Mouse (Mus musculus): ENCODE measurements around the gene Gm21972. TPM values are rescaled to one million over a fixed set of nuclear protein-coding genes. Genes with fewer than 3 reads are reported as not detected.
A peak's percentile ranks its signal among the peaks of the same experiment; 100 is the strongest.

Gm21972 gene
- polyA plus RNA-seq, 1 experiment = 2.3 TPM

DNA sequence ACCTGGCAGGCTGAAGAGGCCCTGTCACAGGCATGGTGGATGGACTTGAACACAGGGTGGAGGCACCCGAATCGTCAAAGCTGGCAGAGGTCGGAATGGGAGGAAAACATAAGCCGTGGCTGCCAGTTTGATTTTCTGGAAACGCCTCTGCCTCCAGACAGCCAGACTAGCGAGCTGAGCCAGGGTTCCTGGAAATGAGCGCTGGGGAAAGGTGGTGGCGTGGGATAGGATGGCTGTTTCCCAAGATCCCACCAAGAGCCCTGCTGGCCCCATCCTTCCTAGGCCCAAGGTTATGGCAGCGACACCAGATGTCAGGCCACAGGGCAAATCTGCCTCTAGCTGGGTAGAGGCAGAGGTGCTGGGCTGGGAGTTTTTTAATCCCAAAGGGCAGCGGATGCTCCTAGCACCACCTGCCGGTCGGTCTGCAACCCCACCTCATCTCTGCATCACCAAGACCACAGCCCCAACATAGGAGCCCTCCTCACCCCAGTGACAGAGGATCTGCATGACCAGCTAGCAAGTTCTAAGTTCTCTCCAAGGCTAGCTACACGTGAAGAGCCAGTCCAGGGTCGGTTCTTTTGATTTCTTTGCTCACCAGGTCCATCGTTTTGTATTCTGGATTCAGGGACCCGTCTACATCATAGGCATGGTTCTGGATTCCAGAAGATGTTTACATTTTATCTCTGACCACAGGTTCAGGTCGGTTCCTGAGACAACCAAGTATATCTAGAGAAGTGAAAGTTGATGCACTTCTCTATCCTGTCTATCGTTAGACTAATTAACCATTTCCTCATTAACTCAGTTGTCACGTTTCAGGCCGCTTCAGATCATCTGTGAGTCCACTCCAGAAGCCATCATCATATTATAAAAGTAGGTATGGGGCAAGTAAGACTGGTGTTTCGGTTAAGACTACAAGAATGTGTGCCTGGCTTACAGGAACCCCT lies 10.8 kb downstream of the Gm21972 start:
- peaks cover 28% of the 10 kb centered on the region for H3K36me3 ChIP-seq (ENCODE audit: control insufficient read depth)
- H3K27me3 ChIP-seq (ENCODE audit: control insufficient read depth) = no peaks in the 10 kb centered on the region
- H3K4me1 ChIP-seq (ENCODE audit: control insufficient read depth) = peaks cover 6% of the 10 kb centered on the region
- H3K9me3 ChIP-seq (ENCODE audit: control insufficient read depth, low read length) = no peaks in the 10 kb centered on the region
- H3K4me3 ChIP-seq (replicated peaks) = no peak overlapping the region
- TF ChIP-seq GATA1 (IDR thresholded peaks at IDR 0.05; ENCODE audit: low read length) (no peak), TAL1 (IDR thresholded peaks at IDR 0.05; ENCODE audit: low read length) (no peak)

- no peak for TF ChIP-seq GATA1 (IDR thresholded peaks at IDR 0.05; ENCODE audit: low read length)
- no peak for TF ChIP-seq TAL1 (IDR thresholded peaks at IDR 0.05; ENCODE audit: low read length)
- Histone ChIP-seq H3K9me3 (ENCODE audit: control insufficient read depth, low read length) (no peaks in the 10 kb centered on the region), H3K4me1 (ENCODE audit: control insufficient read depth) (peaks cover 15% of the 10 kb centered on the region), H3K36me3 (ENCODE audit: control insufficient read depth) (peaks cover 9% of the 10 kb centered on the region), H3K27me3 (ENCODE audit: control insufficient read depth) (no peaks in the 10 kb centered on the region), H3K4me3 (replicated peaks) (no peak overlapping the region)
Observed at GRCm38 (mm10) chr1:86146293-86146692, 12.9 kb downstream of the Gm21972 start.

DNA sequence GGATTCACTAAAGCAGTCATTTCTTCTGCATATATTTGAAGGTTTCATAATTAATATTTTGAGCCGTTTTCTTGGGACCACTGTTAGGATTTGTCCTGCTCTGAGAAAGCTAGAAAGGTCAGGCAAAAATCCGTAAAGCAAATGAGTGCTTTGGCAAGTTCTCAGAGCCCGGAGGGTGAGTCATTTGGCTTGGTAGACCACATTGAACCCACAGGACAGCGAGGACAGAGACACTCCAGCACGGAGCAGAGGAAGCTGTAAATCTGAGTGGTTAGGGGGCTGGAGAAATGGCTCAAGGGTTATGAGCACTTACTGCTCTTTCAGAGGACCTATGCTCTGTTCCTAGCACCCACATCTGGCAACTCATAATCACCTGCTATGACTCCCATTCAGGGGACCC lies 14.1 kb downstream of the Gm21972 start:
- no peak overlapping the region for H3K4me3 ChIP-seq (replicated peaks)
- TF ChIP-seq GATA1 (IDR thresholded peaks at IDR 0.05; ENCODE audit: low read length) (no peak), TAL1 (IDR thresholded peaks at IDR 0.05; ENCODE audit: low read length) (no peak)
- no peaks in the 10 kb centered on the region for H3K27me3 ChIP-seq (ENCODE audit: control insufficient read depth)
- H3K4me1 ChIP-seq (ENCODE audit: control insufficient read depth) = peaks cover 12% of the 10 kb centered on the region
- peaks cover 3% of the 10 kb centered on the region for H3K36me3 ChIP-seq (ENCODE audit: control insufficient read depth)
- H3K9me3 ChIP-seq (ENCODE audit: control insufficient read depth, low read length) = no peaks in the 10 kb centered on the region

DNA sequence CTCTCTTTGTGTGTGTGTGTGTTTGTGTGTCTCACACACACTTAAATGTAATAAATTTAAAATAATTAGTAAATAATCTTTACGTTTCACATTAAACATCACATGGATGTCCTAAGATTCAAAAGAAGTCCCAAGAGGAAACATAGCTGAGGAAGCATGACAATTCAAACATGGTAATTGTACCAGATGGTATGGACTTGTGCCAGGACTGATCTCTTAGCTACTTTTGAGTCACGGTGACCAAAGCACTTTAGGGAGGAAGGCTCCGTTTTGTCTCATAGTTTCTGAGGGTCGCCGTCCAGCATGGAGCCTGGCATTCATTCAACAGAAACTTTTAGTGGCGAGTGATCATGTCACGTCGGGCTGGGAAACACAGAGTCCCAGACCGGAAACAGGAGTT lies 14.7 kb downstream of the Gm21972 start:
- Histone ChIP-seq H3K9me3 (ENCODE audit: control insufficient read depth, low read length) (no peaks in the 10 kb centered on the region), H3K4me3 (replicated peaks) (no peak overlapping the region), H3K36me3 (ENCODE audit: control insufficient read depth) (no peaks in the 10 kb centered on the region; the same call in 1 of the 2 replicates), H3K4me1 (ENCODE audit: control insufficient read depth) (peaks cover 15% of the 10 kb centered on the region), H3K27me3 (ENCODE audit: control insufficient read depth) (no peaks in the 10 kb centered on the region)
- TF ChIP-seq GATA1 (IDR thresholded peaks at IDR 0.05; ENCODE audit: low read length) (no peak), TAL1 (IDR thresholded peaks at IDR 0.05; ENCODE audit: low read length) (no peak)

DNA sequence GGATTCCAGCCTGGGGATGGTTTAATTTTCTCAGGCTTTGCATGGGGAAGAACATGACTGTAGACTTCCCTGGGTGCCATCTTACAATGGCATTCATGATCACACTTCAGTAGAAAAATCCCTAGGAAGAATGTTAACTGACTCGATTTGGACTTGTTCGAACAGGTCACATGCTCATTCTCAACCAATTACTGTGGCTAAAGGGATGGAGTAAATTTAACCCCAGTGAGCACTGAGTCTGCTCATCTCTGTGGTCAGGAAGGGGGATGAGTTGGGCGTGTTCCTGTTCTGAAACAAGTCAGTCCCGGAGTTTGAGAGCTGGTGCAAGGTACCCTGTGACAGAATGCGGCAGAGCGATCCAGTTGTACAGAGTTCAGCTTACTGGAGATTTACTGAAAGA lies 17.5 kb downstream of the Gm21972 start:
- no peaks in the 10 kb centered on the region for H3K27me3 ChIP-seq (ENCODE audit: control insufficient read depth)
- H3K4me3 ChIP-seq (replicated peaks) = no peak overlapping the region
- peaks cover 39% of the 10 kb centered on the region for H3K4me1 ChIP-seq (ENCODE audit: control insufficient read depth)
- TF ChIP-seq GATA1 (IDR thresholded peaks at IDR 0.05; ENCODE audit: low read length) = no peak
- TF ChIP-seq TAL1 (IDR thresholded peaks at IDR 0.05; ENCODE audit: low read length) = no peak
- H3K9me3 ChIP-seq (ENCODE audit: control insufficient read depth, low read length) = no peaks in the 10 kb centered on the region
- H3K36me3 ChIP-seq (ENCODE audit: control insufficient read depth) = no peaks in the 10 kb centered on the region

DNA sequence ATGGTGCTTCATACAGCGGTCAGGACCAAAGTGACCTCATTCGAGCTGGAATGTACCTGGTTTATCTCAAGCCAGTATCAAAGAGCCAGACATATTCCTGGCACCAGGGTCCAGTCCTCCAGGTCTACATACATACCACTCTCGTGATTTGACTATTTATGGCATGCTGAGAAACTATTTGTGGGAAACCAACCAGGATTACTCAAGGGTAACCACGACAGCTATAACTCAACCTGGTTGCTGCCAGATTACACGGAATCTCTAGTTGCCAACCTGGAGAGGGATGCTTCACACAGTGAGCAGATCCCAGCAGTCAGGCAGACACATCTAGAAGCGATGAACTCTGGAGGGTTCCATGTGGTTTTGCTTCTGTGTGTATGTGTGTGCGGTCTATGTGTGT lies 17.9 kb downstream of the Gm21972 start:
- Histone ChIP-seq H3K4me1 (ENCODE audit: control insufficient read depth) (peaks cover 43% of the 10 kb centered on the region), H3K9me3 (ENCODE audit: control insufficient read depth, low read length) (no peaks in the 10 kb centered on the region)
- TF ChIP-seq GATA1 (IDR thresholded peaks at IDR 0.05; ENCODE audit: low read length) (no peak), TAL1 (IDR thresholded peaks at IDR 0.05; ENCODE audit: low read length) (no peak)

DNA sequence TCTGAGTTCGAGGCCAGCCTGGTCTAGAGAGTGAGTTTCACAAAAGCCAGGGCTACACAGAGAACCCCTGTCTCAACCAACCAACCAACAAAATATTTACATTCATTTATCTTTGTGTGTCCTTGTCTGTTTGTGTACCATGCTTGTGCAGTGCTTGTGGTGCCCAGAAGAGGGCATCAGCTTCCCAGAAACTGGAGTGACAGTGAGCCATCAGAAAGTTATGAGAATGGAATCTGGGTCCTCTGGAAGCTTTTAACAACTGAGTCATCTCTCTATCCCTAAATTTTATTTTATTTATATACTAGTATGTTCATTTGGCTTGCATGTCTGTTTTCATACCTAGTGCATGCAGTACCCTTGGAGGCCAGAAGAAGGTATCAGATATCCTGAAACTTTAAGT lies 19.2 kb downstream of the Gm21972 start:
- Histone ChIP-seq H3K4me1 (ENCODE audit: control insufficient read depth) (peaks cover 49% of the 10 kb centered on the region), H3K9me3 (ENCODE audit: control insufficient read depth, low read length) (no peaks in the 10 kb centered on the region), H3K36me3 (ENCODE audit: control insufficient read depth) (peaks cover 12% of the 10 kb centered on the region), H3K27me3 (ENCODE audit: control insufficient read depth) (no peaks in the 10 kb centered on the region), H3K4me3 (replicated peaks) (no peak overlapping the region)
- TF ChIP-seq GATA1 (IDR thresholded peaks at IDR 0.05; ENCODE audit: low read length) = no peak
- no peak for TF ChIP-seq TAL1 (IDR thresholded peaks at IDR 0.05; ENCODE audit: low read length)

More for the DNA sequence above, 17.9 kb downstream of the Gm21972 start:
- no peak overlapping the region for H3K4me3 ChIP-seq (replicated peaks)
- H3K27me3 ChIP-seq (ENCODE audit: control insufficient read depth) = no peaks in the 10 kb centered on the region
- peaks cover under 1% of the 10 kb centered on the region for H3K36me3 ChIP-seq (ENCODE audit: control insufficient read depth)

DNA sequence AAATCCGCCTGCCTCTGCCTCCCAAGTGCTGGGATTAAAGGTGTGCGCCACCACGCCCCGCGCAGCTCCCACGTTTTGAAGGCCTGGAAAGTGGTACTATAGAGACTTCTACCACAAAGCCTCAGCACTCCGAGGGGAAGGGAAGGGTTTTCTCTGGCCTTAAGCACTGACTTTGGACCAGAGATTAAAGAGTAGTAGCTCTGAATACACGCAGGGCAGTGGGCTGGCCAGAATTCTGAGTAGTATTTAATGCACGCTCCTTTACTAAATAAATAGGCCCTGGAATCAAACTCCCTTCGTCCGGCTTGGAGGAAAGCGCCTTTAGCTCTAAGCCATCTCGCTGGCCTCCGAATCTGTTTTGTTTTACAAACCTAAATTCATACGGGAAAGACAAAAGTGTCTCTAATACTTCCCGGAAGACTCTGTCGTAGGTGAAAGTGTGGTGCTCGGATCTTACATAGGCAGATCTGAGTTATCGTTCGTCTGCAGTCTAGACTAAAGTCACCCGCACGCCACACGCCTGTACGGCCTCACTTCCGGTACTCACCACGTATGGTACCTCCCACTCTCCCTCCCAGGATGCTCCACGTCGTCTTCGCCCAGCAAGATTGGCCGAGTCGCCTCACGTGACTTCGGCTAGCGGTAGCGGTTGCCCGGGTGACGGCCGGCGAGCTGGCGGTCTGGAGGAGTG lies 20.8 kb downstream of the Gm21972 start, which contains the start of gene Armc9:
Armc9 (plus strand) TSS at position 648 of the 691 bp plus-strand sequence.
- Histone ChIP-seq H3K36me3 (ENCODE audit: control insufficient read depth) (peaks cover 27% of the 10 kb centered on the region), H3K27me3 (ENCODE audit: control insufficient read depth) (no peaks in the 10 kb centered on the region), H3K4me3 (replicated peaks) (peak within 1 kb of the TSS; percentile 84), H3K9me3 (ENCODE audit: control insufficient read depth, low read length) (no peaks in the 10 kb centered on the region), H3K4me1 (ENCODE audit: control insufficient read depth) (peaks cover 61% of the 10 kb centered on the region)
- TF ChIP-seq GATA1 (IDR thresholded peaks at IDR 0.05; ENCODE audit: low read length) (no peak), TAL1 (IDR thresholded peaks at IDR 0.05; ENCODE audit: low read length) (no peak)

DNA sequence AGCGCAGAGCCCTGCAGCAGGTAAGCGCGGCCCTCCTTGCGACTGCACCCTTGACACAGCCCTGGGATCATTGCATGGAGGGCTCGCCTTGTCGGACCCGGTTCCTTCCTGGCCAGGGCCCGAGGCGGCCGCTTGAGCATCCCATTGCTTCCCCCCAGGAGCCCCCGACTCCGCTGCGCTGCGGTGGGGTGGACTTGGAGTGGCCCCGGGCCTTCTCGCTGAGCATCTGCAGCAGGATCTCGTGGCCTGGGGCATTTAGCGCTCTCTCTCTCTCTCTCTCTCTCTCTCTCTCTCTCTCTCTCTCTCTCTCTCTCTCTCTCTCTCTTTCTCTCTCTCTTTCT lies 21.4 kb downstream of the Gm21972 start:
- H3K36me3 ChIP-seq (ENCODE audit: control insufficient read depth) = peaks cover 30% of the 10 kb centered on the region
- TF ChIP-seq TAL1 (IDR thresholded peaks at IDR 0.05; ENCODE audit: low read length) (no peak), GATA1 (IDR thresholded peaks at IDR 0.05; ENCODE audit: low read length) (no peak)
- H3K4me1 ChIP-seq (ENCODE audit: control insufficient read depth) = peaks cover 62% of the 10 kb centered on the region
- H3K9me3 ChIP-seq (ENCODE audit: control insufficient read depth, low read length) = no peaks in the 10 kb centered on the region
- H3K4me3 ChIP-seq (replicated peaks) = peak overlapping the region; percentile 84
- H3K27me3 ChIP-seq (ENCODE audit: control insufficient read depth) = no peaks in the 10 kb centered on the region
